Mouse (Mus musculus) midbrain, embryonic 10.5 days (tissue): ENCODE data around the gene Stat2. TPM values are rescaled to one million over a fixed set of nuclear protein-coding genes. Genes with fewer than 3 reads are reported as not detected.
"Not testable (repeated sequence)": the region's sequence is repeated elsewhere in the genome, so short reads cannot be mapped to it uniquely, and the experiment has no call there.

Source experiments
- DNase-seq: peaks from one replicate; pipeline ENCODE4 v3.0.0-alpha.2; 2017; ENCODE audit warnings: low spot score
- H3K27ac ChIP-seq: fragments of 300-500 bp; sonication (generic); replicated peaks from 2 replicates; pipeline ENCODE4 v1.5.1; 2016; ENCODE audit warnings: mild to moderate bottlenecking
- H3K27me3 ChIP-seq: fragments of 300-500 bp; sonication (generic); 2 replicates; pipeline ENCODE4 v1.6.1; 2016; ENCODE audit warnings: low read depth, mild to moderate bottlenecking; ENCODE audit not compliant: poor library complexity, severe bottlenecking
- H3K36me3 ChIP-seq: fragments of 300-500 bp; sonication (generic); 2 replicates; pipeline ENCODE4 v1.6.1; 2016; ENCODE audit warnings: mild to moderate bottlenecking, moderate library complexity
- H3K4me1 ChIP-seq: fragments of 300-500 bp; sonication (generic); 2 replicates; pipeline ENCODE4 v1.6.1; 2016
- H3K4me3 ChIP-seq: fragments of 300-500 bp; sonication (generic); 2 replicates; pipeline ENCODE4 v1.5.1; 2016; ENCODE audit warnings: mild to moderate bottlenecking, moderate library complexity
- H3K9me3 ChIP-seq: fragments of 300-500 bp; sonication (generic); replicated peaks from 2 replicates; pipeline ENCODE4 v1.6.1; 2016; ENCODE audit warnings: mild to moderate bottlenecking
- WGBS: fragments of 180-500 bp; shearing (Covaris S2); methylation state at CpG from one replicate; pipeline ENCODE4 v1.1.7; 2016; 5-methylcytosine and 5-hydroxymethylcytosine counted together
- polyA plus RNA-seq: library from polyadenylated mRNA; unstranded; fragments of >200 nt; fragmentation: Nextera tagmentation; extraction: Ambion mirVana; gene quantifications from 2 replicates; pipeline ENCODE4 v1.2.1, GENCODE M21; 2016

Stat2 gene
- polyA plus RNA-seq, 1 experiment from 2014 or later, result 12.6 TPM

GRCm38 (mm10) chr10:128283604-128284579, 13.5 kb downstream of the Stat2 start:
- Histone ChIP-seq H3K36me3 (peaks cover 77% of the 10 kb centered on the region), H3K4me3 (no peak overlapping the region), H3K9me3 (no peaks in the 10 kb centered on the region), H3K27me3 (no peaks in the 10 kb centered on the region), H3K27ac (no peak overlapping the region), H3K4me1 (no peaks in the 10 kb centered on the region)
- peak; percentile 70 for DNase-seq
- WGBS, result 67% methylated on average over 31 of the region's 31 CpGs

- WGBS, result 78% methylated on average over 1 of the region's 1 CpGs
- not testable (repeated sequence) for DNase-seq
- H3K36me3 ChIP-seq, result peaks cover 45% of the 10 kb centered on the region
Measured at GRCm38 (mm10) chr10:128290594-128290993, 20.2 kb downstream of the Stat2 start.

GRCm38 (mm10) chr10:128296370-128297090, 26.2 kb downstream of the Stat2 start:
- no peak overlapping the region for H3K4me3 ChIP-seq
- DNase-seq, result no peak
- no peaks in the 10 kb centered on the region for H3K9me3 ChIP-seq
- WGBS, result 85% methylated on average over 13 of the region's 13 CpGs
- no peaks in the 10 kb centered on the region for H3K4me1 ChIP-seq
- H3K27me3 ChIP-seq, result no peaks in the 10 kb centered on the region
- no peak overlapping the region for H3K27ac ChIP-seq
- H3K36me3 ChIP-seq, result peaks cover 14% of the 10 kb centered on the region

More at GRCm38 (mm10) chr10:128290594-128290993, 20.2 kb downstream of the Stat2 start:
- not testable (repeated sequence) for H3K27ac ChIP-seq, H3K27me3 ChIP-seq, H3K4me3 ChIP-seq, H3K9me3 ChIP-seq, H3K4me1 ChIP-seq

GRCm38 (mm10) chr10:128297221-128297620, 26.9 kb downstream of the Stat2 start:
- Histone ChIP-seq H3K4me3 (no peak overlapping the region), H3K4me1 (peaks cover 3% of the 10 kb centered on the region), H3K36me3 (peaks cover 8% of the 10 kb centered on the region), H3K27ac (no peak overlapping the region), H3K27me3 (no peaks in the 10 kb centered on the region), H3K9me3 (no peaks in the 10 kb centered on the region)
- DNase-seq, result no peak
- WGBS, result 88% methylated on average over 4 of the region's 4 CpGs

- Histone ChIP-seq H3K27me3 (no peaks in the 10 kb centered on the region), H3K4me1 (peaks cover 7% of the 10 kb centered on the region), H3K9me3 (no peaks in the 10 kb centered on the region), H3K4me3 (no peak overlapping the region), H3K27ac (0 out of 2 replicates have a peak overlapping the region, but pooled peaks have one; percentile 13), H3K36me3 (peaks cover 4% of the 10 kb centered on the region)
- no peak for DNase-seq
- 90% methylated on average over 11 of the region's 11 CpGs for WGBS
Measured at GRCm38 (mm10) chr10:128297622-128298021, 27.3 kb downstream of the Stat2 start.

- Histone ChIP-seq H3K4me1 (peaks cover 7% of the 10 kb centered on the region), H3K9me3 (no peaks in the 10 kb centered on the region), H3K36me3 (no peaks in the 10 kb centered on the region; the same call in 1 of the 2 replicates), H3K27ac (no peak overlapping the region), H3K27me3 (no peaks in the 10 kb centered on the region), H3K4me3 (no peak overlapping the region)
- 82% methylated on average over 6 of the region's 6 CpGs for WGBS
- DNase-seq, result no peak
Measured at GRCm38 (mm10) chr10:128298243-128298642, 27.9 kb downstream of the Stat2 start.

GRCm38 (mm10) chr10:128298702-128299171, 28.4 kb downstream of the Stat2 start, which contains the start of gene Il23a:
Gene Il23a (minus strand): TSS chr10:128298752.
- Histone ChIP-seq H3K4me3 (no peak within 1 kb of the TSS), H3K4me1 (peaks cover 10% of the 10 kb centered on the region), H3K27ac (0 out of 2 replicates have a peak within 1 kb of the TSS, but pooled peaks have one; percentile 13), H3K27me3 (no peaks in the 10 kb centered on the region), H3K36me3 (no peaks in the 10 kb centered on the region), H3K9me3 (no peaks in the 10 kb centered on the region)
- DNase-seq, result no peak
- 84% methylated on average over 11 of the region's 11 CpGs for WGBS

- DNase-seq, result no peak
- peak overlapping the region; percentile 75 for H3K4me3 ChIP-seq
- no peaks in the 10 kb centered on the region for H3K9me3 ChIP-seq
- 40% methylated on average over 3 of the region's 3 CpGs for WGBS
- peak overlapping the region; percentile 97 for H3K27ac ChIP-seq
- H3K4me1 ChIP-seq, result peaks cover 20% of the 10 kb centered on the region
- H3K27me3 ChIP-seq, result no peaks in the 10 kb centered on the region
- H3K36me3 ChIP-seq, result peaks cover 16% of the 10 kb centered on the region
Measured at GRCm38 (mm10) chr10:128302357-128302756, 32.0 kb downstream of the Stat2 start.

- Histone ChIP-seq H3K4me3 (peak overlapping the region; percentile 75), H3K4me1 (peaks cover 20% of the 10 kb centered on the region), H3K27me3 (no peaks in the 10 kb centered on the region), H3K9me3 (no peaks in the 10 kb centered on the region), H3K36me3 (peaks cover 17% of the 10 kb centered on the region), H3K27ac (peak overlapping the region; percentile 97)
- WGBS, result 1% methylated on average over 9 of the region's 9 CpGs
- DNase-seq, result no peak
Measured at GRCm38 (mm10) chr10:128302785-128303125, 32.4 kb downstream of the Stat2 start.

- no peaks in the 10 kb centered on the region for H3K9me3 ChIP-seq
- H3K36me3 ChIP-seq, result peaks cover 23% of the 10 kb centered on the region
- peak within 1 kb of the TSS; percentile 97 for H3K27ac ChIP-seq
- peaks cover 20% of the 10 kb centered on the region for H3K4me1 ChIP-seq
- DNase-seq, result peak; percentile 99
- no peaks in the 10 kb centered on the region for H3K27me3 ChIP-seq
- 2% methylated on average over 37 of the region's 37 CpGs for WGBS
- peak within 1 kb of the TSS; percentile 75 for H3K4me3 ChIP-seq
Measured at GRCm38 (mm10) chr10:128303126-128304021, 33.0 kb downstream of the Stat2 start, which contains the start of gene Pan2. Gene Pan2 (plus strand): TSS chr10:128303335.

GRCm38 (mm10) chr10:128309654-128310053, 39.3 kb downstream of the Stat2 start:
- H3K27ac ChIP-seq, result no peak overlapping the region

GRCm38 (mm10) chr10:128310177-128310576, 39.8 kb downstream of the Stat2 start:
- 89% methylated on average over 11 of the region's 11 CpGs for WGBS
- Histone ChIP-seq H3K4me1 (no peaks in the 10 kb centered on the region), H3K4me3 (no peak overlapping the region), H3K27me3 (no peaks in the 10 kb centered on the region), H3K27ac (no peak overlapping the region), H3K36me3 (peaks cover 90% of the 10 kb centered on the region), H3K9me3 (no peaks in the 10 kb centered on the region)
- no peak for DNase-seq

More at GRCm38 (mm10) chr10:128309654-128310053, 39.3 kb downstream of the Stat2 start:
- 94% methylated on average over 7 of the region's 7 CpGs for WGBS
- peaks cover 85% of the 10 kb centered on the region for H3K36me3 ChIP-seq
- no peak overlapping the region for H3K4me3 ChIP-seq
- no peaks in the 10 kb centered on the region for H3K9me3 ChIP-seq
- H3K27me3 ChIP-seq, result no peaks in the 10 kb centered on the region
- peaks cover under 1% of the 10 kb centered on the region for H3K4me1 ChIP-seq
- no peak for DNase-seq
